ENCODE assay signal across 10 mouse cellular contexts in genomic region chr8:96455336-96455735, GRCm38 (mm10).
A peak's percentile ranks its signal among the peaks of the same experiment; 100 is the strongest.
DNase-seq lines count a peak whose midpoint lies in the region; ATAC-seq lines count a peak whose summit lies in the region.
"Had no signal": no experiment of that assay in that cellular context is flagged by ENCODE, and none has a peak within 500 bp of the region (broad histone marks: within the 10 kb centered on the region; RNA-seq: fewer than 3 reads in every experiment).

No protein-coding gene starts in this region.

- H3K4me3 ChIP-seq in embryonic facial prominence, embryonic 13.5 days: peak overlapping the region; percentile 20; the same call in 1 of the 2 replicates
- no peak overlapping the region for H3K4me3 ChIP-seq in neural tube, embryonic 14.5 days (ENCODE audit: low read depth, low read length)
- H3K4me3 ChIP-seq: myocyte had no signal

- H3K27ac ChIP-seq in embryonic facial prominence, embryonic 13.5 days: no peak overlapping the region
- H3K27ac ChIP-seq in neural tube, embryonic 14.5 days (ENCODE audit: low read depth, low read length): no peak overlapping the region

- no peaks in the 10 kb centered on the region for H3K9me3 ChIP-seq in embryonic facial prominence, embryonic 13.5 days
- H3K9me3 ChIP-seq in neural tube, embryonic 14.5 days (ENCODE audit: control insufficient read depth, low read length): no peaks in the 10 kb centered on the region

- ATAC-seq in embryonic facial prominence, embryonic 13.5 days (ENCODE audit: insufficient number of reproducible peaks, insufficient read depth, low FRiP score, low TSS enrichment, low read depth): no peak
- ATAC-seq in neural tube, embryonic 14.5 days (ENCODE audit: low read depth): peak; percentile 61
- no peak for ATAC-seq in megakaryocyte, adult 5-6 weeks (ENCODE audit: poor library complexity, severe bottlenecking)
- ATAC-seq: Patski had no signal

- no peak overlapping the region for H3K9ac ChIP-seq in embryonic facial prominence, embryonic 13.5 days
- H3K9ac ChIP-seq in neural tube, embryonic 14.5 days (replicated peaks; ENCODE audit: low read depth, low read length): no peak overlapping the region

- peaks cover 9% of the 10 kb centered on the region for H3K4me1 ChIP-seq in embryonic facial prominence, embryonic 13.5 days
- no peaks in the 10 kb centered on the region for H3K4me1 ChIP-seq in neural tube, embryonic 14.5 days (ENCODE audit: control insufficient read depth, insufficient read depth, low read length)

- peak; percentile 60 for DNase-seq in forelimb bud, embryonic 11.5 days (ENCODE audit: low read depth, low spot score)
- peak; percentile 4 to 5 for DNase-seq in layer of hippocampus, postnatal 36 days
- no peak for DNase-seq in thymus, postnatal 10 days (ENCODE audit: low spot score in 2 of 2)
- DNase-seq in thymus, postnatal 14 days: no peak
- DNase-seq in lung, adult 18-20 months: no peak

- 7% methylated on average over 8 of the region's 9 CpGs for WGBS in embryonic facial prominence, embryonic 13.5 days
- WGBS in neural tube, embryonic 14.5 days: 19% methylated on average over 9 of the region's 9 CpGs

- peak overlapping the region; percentile 53 for H3K4me2 ChIP-seq in embryonic facial prominence, embryonic 13.5 days
- peak overlapping the region; percentile 29 for H3K4me2 ChIP-seq in neural tube, embryonic 14.5 days (ENCODE audit: low read depth, low read length)

- 0 out of 2 replicates have a peak, but pooled peaks cover 5% of the 10 kb centered on the region for H3K27me3 ChIP-seq in embryonic facial prominence, embryonic 13.5 days
- no peaks in the 10 kb centered on the region for H3K27me3 ChIP-seq in neural tube, embryonic 14.5 days (ENCODE audit: control insufficient read depth, insufficient read depth, low read length)
- H3K27me3 ChIP-seq: Patski had no signal

- H3K36me3 ChIP-seq in embryonic facial prominence, embryonic 13.5 days: no peaks in the 10 kb centered on the region
- no peaks in the 10 kb centered on the region for H3K36me3 ChIP-seq in neural tube, embryonic 14.5 days (ENCODE audit: control insufficient read depth, insufficient read depth, low read length)

Comparison
In these comparisons a context has a peak if more than half of its experiments do, and no peak if none do; other contexts are left out.
1. DNase-seq: peak in forelimb bud, embryonic 11.5 days (single experiment) and layer of hippocampus, postnatal 36 days (2 of 2); none in thymus, postnatal 10 days (0 of 2), thymus, postnatal 14 days (single experiment) and lung, adult 18-20 months (0 of 2).